Mouse (Mus musculus) ES-Bruce4 (cell line): ENCODE results near the gene Ros1. TPM values are rescaled to one million over a fixed set of nuclear protein-coding genes. Genes with fewer than 3 reads are reported as not detected.

Experiments
- H3K27ac ChIP-seq: 2 replicates; pipeline ENCODE4 v1.5.1; 2012; ENCODE audit warnings: low read length, inconsistent platforms; ENCODE audit not compliant: insufficient read depth
- H3K27me3 ChIP-seq: 2 replicates; pipeline ENCODE4 v1.6.1; 2012; ENCODE audit warnings: mild to moderate bottlenecking, low read length, inconsistent platforms; ENCODE audit not compliant: control insufficient read depth, poor library complexity, insufficient read depth, severe bottlenecking
- H3K36me3 ChIP-seq: 2 replicates; pipeline ENCODE4 v1.6.1; 2012; ENCODE audit warnings: inconsistent platforms, mild to moderate bottlenecking, low read length, moderate library complexity; ENCODE audit not compliant: control insufficient read depth, poor library complexity, insufficient read depth, severe bottlenecking
- H3K4me1 ChIP-seq: one replicate; pipeline ENCODE4 v1.8.1; 2011; ENCODE audit warnings: low read length; ENCODE audit not compliant: control insufficient read depth, insufficient read depth
- H3K4me3 ChIP-seq: 2 replicates; pipeline ENCODE4 v1.5.1; 2011; ENCODE audit warnings: low read depth, mild to moderate bottlenecking, low read length
- H3K9ac ChIP-seq: 2 replicates; pipeline ENCODE4 v1.6.1; 2012; ENCODE audit warnings: low read depth, mild to moderate bottlenecking, inconsistent platforms; ENCODE audit not compliant: poor library complexity, severe bottlenecking
- H3K9me3 ChIP-seq: replicated peaks from 2 replicates; pipeline ENCODE4 v1.6.1; 2012; ENCODE audit warnings: mild to moderate bottlenecking, low read length, inconsistent platforms; ENCODE audit not compliant: control insufficient read depth, poor library complexity, insufficient read depth, severe bottlenecking
- CTCF ChIP-seq: IDR thresholded peaks from one replicate; pipeline ENCODE4 v1.8.1; 2011; ENCODE audit warnings: low read depth, low read length
- EP300 ChIP-seq: IDR thresholded peaks from 2 replicates; pipeline ENCODE4 v1.6.1; 2011; ENCODE audit warnings: low read depth, low read length; ENCODE audit not compliant: insufficient read depth
- POLR2A ChIP-seq: IDR thresholded peaks from one replicate; pipeline ENCODE4 v1.8.1; 2011; ENCODE audit warnings: low read length; ENCODE audit not compliant: insufficient read depth
- polyA plus RNA-seq: library from polyadenylated mRNA; stranded (reverse); fragments of >200 nt; gene quantifications from 2 replicates; pipeline ENCODE4 v1.2.4, GENCODE M21; 2011; ENCODE audit warnings: low read depth; ENCODE audit not compliant: missing spikeins, insufficient read depth, insufficient read length

Ros1 gene
- polyA plus RNA-seq, 1 experiment, result not detected

DNA sequence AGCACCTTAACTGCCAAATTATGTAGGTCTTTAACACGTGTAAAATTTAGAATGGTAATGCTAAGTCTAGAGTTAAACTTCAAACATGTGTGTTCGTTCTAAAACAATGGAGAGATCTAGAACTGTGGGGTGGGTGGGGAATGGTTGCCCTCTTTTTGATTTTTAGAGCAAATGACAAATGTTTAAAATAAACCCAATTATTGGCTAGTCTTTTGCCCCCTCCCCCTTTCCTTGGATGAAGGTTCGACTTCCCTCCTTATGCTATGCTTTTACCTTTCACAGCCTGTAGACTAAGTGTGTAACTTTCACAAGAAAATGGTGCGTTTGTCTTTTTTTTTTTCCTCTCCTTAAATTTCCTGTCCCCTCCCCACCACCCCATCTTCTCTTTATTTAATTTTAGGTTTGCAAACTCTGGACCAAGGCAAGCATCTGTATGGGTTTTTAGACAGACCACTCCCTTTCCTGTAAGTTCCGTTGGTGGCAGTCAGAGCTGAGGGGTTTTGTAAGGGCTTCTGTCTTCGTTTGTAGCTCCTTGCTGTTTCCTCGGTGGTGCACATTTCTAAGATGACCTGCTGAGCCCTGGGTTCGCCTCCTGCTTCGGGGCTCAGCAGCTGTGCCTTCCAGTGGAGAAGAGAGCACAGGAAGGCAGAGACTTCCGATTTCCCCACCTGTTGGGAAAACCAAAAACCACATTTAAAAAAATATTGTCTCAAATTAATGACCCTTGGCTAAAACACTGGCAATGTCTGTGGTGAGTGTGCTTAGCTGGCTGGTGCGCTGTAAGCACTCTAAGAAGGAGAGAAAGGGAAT is 166.3 kb downstream of the Ros1 start:
- H3K27me3 ChIP-seq, result peaks cover 27% of the 10 kb centered on the region
- no peaks in the 10 kb centered on the region for H3K36me3 ChIP-seq

DNA sequence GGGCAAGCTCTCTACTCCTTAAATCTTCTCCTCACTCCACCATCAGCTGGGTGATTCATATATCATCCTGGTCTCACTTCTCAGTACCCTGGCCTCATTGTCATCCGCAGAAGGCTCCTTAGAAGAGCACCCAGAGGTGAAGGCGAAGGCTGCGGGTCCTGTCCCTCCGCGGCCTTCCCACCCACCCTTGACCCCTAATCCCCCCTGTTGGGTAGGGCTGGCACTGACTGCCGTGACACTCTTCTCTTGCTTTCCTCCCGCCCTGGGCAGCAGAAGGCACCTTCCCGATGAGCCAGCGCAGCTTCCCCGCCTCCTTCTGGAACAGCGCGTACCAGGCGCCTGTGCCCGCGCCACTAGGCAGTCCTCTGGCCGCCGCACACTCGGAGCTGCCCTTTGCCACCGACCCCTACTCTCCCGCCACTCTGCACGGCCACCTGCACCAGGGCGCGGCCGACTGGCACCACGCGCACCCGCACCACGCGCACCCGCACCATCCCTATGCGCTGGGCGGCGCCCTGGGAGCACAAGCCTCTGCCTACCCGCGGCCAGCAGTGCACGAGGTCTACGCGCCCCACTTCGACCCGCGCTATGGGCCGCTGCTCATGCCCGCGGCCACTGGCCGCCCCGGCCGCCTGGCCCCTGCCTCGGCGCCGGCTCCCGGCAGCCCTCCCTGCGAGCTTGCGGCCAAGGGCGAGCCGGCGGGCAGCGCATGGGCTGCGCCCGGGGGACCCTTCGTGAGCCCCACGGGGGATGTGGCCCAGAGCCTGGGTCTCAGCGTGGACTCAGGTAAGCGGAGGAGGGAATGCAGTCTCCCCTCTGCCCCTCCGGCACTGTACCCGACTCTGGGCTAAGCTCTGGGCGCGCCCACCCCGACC is 167.6 kb downstream of the Ros1 start:
- Histone ChIP-seq H3K4me1 (no peaks in the 10 kb centered on the region), H3K27me3 (peaks cover 32% of the 10 kb centered on the region), H3K9ac (peak overlapping the region; percentile 49; the same call in 1 of the 2 replicates), H3K9me3 (no peaks in the 10 kb centered on the region), H3K4me3 (peak overlapping the region; percentile 56), H3K27ac (no peak overlapping the region), H3K36me3 (no peaks in the 10 kb centered on the region)
- TF ChIP-seq POLR2A (no peak), EP300 (no peak), CTCF (no peak)

More for the DNA sequence above, 166.3 kb downstream of the Ros1 start:
- H3K9me3 ChIP-seq, result no peaks in the 10 kb centered on the region
- no peak overlapping the region for H3K9ac ChIP-seq
- no peak overlapping the region for H3K4me3 ChIP-seq
- no peak overlapping the region for H3K27ac ChIP-seq
- no peaks in the 10 kb centered on the region for H3K4me1 ChIP-seq
- TF ChIP-seq POLR2A, result no peak
- no peak for TF ChIP-seq CTCF
- no peak for TF ChIP-seq EP300

DNA sequence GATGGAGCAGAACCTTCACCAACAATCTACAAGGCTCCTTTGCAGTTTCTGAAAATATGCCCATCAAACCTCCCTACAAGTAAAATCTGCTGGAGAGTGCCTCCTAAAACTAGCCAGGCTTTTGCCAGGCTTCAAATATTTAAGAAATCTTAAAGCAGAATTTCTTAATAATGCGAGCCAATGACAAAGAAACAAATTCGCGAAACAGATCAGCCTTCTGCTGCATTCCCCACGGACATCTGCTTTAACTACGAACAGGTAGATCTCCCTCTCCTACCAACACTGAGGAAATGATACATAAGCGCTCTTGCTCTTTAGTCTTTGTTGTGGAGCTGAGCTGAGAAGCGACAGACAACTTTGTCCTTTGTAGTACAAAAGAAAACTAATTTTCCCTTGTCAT is 169.2 kb downstream of the Ros1 start:
- Histone ChIP-seq H3K9me3 (no peaks in the 10 kb centered on the region), H3K4me1 (no peaks in the 10 kb centered on the region), H3K27me3 (peaks cover 35% of the 10 kb centered on the region), H3K9ac (no peak overlapping the region), H3K36me3 (no peaks in the 10 kb centered on the region), H3K4me3 (no peak overlapping the region), H3K27ac (no peak overlapping the region)
- TF ChIP-seq POLR2A (no peak), EP300 (no peak), CTCF (no peak)

DNA sequence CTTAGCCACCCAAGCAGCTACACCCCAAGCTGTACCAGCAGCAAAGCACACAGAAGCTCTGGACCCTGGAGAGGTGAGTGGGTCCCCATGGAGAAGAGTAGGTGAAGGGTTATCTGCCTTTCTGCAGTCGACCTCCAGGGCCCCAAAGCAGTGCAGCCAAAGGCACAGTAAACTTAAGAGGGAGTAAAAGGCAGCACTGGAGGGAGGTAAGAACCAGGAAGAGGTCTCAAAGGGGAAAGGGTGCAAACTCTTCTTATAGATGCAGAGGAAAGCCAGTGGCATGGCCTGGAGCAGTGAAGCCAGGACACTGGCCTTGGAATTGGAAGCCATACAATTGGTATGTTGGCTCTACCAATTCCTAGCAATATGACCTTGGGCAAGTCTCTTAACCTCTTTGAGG is 169.8 kb downstream of the Ros1 start:
- H3K4me1 ChIP-seq, result no peaks in the 10 kb centered on the region
- peaks cover 36% of the 10 kb centered on the region for H3K27me3 ChIP-seq
- H3K27ac ChIP-seq, result no peak overlapping the region
- no peaks in the 10 kb centered on the region for H3K36me3 ChIP-seq
- H3K9ac ChIP-seq, result no peak overlapping the region
- H3K9me3 ChIP-seq, result no peaks in the 10 kb centered on the region
- TF ChIP-seq EP300 (no peak), POLR2A (no peak), CTCF (no peak)
- no peak overlapping the region for H3K4me3 ChIP-seq

DNA sequence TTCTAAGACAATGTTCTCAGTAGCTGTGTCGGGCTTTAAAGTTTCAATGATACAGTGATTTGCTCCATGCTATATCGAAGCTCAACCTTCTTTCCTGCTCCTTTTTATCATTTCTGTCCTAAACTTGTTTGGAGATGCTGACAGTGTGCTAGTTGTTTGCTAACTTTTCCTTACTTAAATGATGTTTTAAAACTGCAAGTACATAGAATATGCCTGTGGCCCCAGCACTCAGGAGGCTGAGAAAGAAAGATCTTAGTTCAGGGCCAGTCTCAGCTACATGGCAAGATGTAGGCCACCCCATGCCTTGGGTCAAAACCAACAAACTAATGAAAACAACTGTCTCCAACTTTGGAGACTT is 171.0 kb downstream of the Ros1 start:
- H3K4me3 ChIP-seq, result no peak overlapping the region
- H3K36me3 ChIP-seq, result no peaks in the 10 kb centered on the region
- TF ChIP-seq CTCF (no peak), POLR2A (no peak), EP300 (no peak)
- H3K4me1 ChIP-seq, result no peaks in the 10 kb centered on the region
- no peak overlapping the region for H3K9ac ChIP-seq
- H3K27ac ChIP-seq, result no peak overlapping the region
- H3K27me3 ChIP-seq, result peaks cover 40% of the 10 kb centered on the region
- no peaks in the 10 kb centered on the region for H3K9me3 ChIP-seq
